20 mouse cellular contexts compared by ENCODE assay signal in the genomic region with DNA sequence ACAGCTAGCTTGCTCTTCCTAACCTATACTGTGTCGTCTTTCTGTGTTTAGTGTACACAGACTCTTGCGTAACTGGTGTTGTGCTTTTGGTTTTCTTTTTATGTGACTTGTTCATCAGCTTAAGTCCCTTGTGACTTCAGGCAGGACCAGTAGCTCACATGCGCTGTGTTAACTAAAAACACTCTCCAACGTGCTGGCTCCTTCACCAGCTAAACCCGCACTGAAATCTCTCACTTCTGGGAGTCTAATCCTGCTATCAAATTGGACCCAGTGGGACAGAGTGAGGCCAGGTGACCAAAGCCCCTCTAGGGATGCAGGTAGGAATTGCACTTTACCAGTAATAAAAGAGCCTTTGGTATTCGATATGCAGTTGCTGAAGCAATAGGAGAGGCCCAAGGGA. TPM values are rescaled to one million over a fixed set of nuclear protein-coding genes. Genes with fewer than 3 reads are reported as not detected.
"Had no signal": no experiment of that assay in that cellular context is flagged by ENCODE, and none has a peak within 500 bp of the region (broad histone marks: within the 10 kb centered on the region; RNA-seq: fewer than 3 reads in every experiment).

No protein-coding gene starts in this region.

- H3K9ac ChIP-seq: liver, postnatal 0 days; lung, embryonic 14.5 days; midbrain, embryonic 12.5 days; neural tube, embryonic 12.5 days; stomach, embryonic 15.5 days had no signal

- DNase-seq: liver, postnatal 0 days; lung, embryonic 14.5 days; lung, postnatal 10 days; lung, postnatal 4 days; midbrain, embryonic 14.5 days; right cerebral cortex, postnatal 14 days; thymus, adult 2 months; thymus, postnatal 25 days; thymus, postnatal 4 days had no signal

- H3K9me3 ChIP-seq: midbrain, embryonic 10.5 days; midbrain, embryonic 12.5 days; neural tube, embryonic 12.5 days; stomach, embryonic 15.5 days had no signal

- ATAC-seq: liver, postnatal 0 days; midbrain, embryonic 16.5 days had no signal

- H3K27me3 ChIP-seq: midbrain, embryonic 12.5 days; neural tube, embryonic 12.5 days; stomach, embryonic 15.5 days had no signal

- H3K4me2 ChIP-seq: lung, embryonic 14.5 days; midbrain, embryonic 12.5 days; neural tube, embryonic 12.5 days; stomach, embryonic 15.5 days had no signal

- H3K27ac ChIP-seq: midbrain, embryonic 12.5 days; neural tube, embryonic 12.5 days; stomach, embryonic 15.5 days; stomach, postnatal 0 days had no signal

- H3K36me3 ChIP-seq: midbrain, embryonic 10.5 days; midbrain, embryonic 12.5 days; neural tube, embryonic 12.5 days; stomach, embryonic 15.5 days had no signal

- H3K4me3 ChIP-seq: midbrain, embryonic 10.5 days; midbrain, embryonic 12.5 days; neural tube, embryonic 12.5 days; stomach, embryonic 15.5 days had no signal

RNA-seq across cellular contexts. Expression of a gene that starts 28.9 kb away (rescaled TPM):
- total RNA-seq: megakaryocyte, adult 5-6 weeks; megakaryocyte-erythroid progenitor cell, adult 5-6 weeks; monocyte, adult 5-6 weeks; neutrophil, adult 5-6 weeks had no signal
- polyA plus RNA-seq: liver, postnatal 0 days; spleen, adult 2 months had no signal
